Mouse (Mus musculus): Measurements from ENCODE around the gene Rps9.
"Not testable (repeated sequence)": the region's sequence is repeated elsewhere in the genome, so short reads cannot be mapped to it uniquely, and the experiment has no call there.

Gene Rps9

GRCm38 (mm10) chr7:3703879-3704441, at the start of gene Rps9:
TSS of gene Rps9 (plus strand) at chr7:3703993.
- peak; percentile 98 for DNase-seq (ENCODE audit: low spot score)

- DNase-seq (ENCODE audit: low spot score), result no peak
These were observed 46.8 kb upstream of the Rps9 start for GRCm38 (mm10) chr7:3656966-3657365.

- DNase-seq (ENCODE audit: low spot score), result no peak
These were observed 45.2 kb upstream of the Rps9 start for GRCm38 (mm10) chr7:3658578-3658977.

- peak; percentile 28 for DNase-seq (ENCODE audit: low spot score)
These were observed 39.1 kb upstream of the Rps9 start for GRCm38 (mm10) chr7:3664524-3665214.

- peak; percentile 99 for DNase-seq (ENCODE audit: low spot score)
These were observed 38.3 kb upstream of the Rps9 start, which contains the start of gene Leng1 for GRCm38 (mm10) chr7:3665215-3666114. TSS of gene Leng1 (minus strand) at chr7:3665840.

- no peak for DNase-seq (ENCODE audit: low spot score)
These were observed 36.8 kb upstream of the Rps9 start for GRCm38 (mm10) chr7:3666921-3667391.

- DNase-seq (ENCODE audit: low spot score), result peak; percentile 82
These were observed 29.1 kb upstream of the Rps9 start for GRCm38 (mm10) chr7:3674507-3675227.

- no peak for DNase-seq (ENCODE audit: low spot score)
These were observed 28.6 kb upstream of the Rps9 start for GRCm38 (mm10) chr7:3675228-3675548.

- DNase-seq (ENCODE audit: low spot score), result no peak
These were observed 27.4 kb upstream of the Rps9 start for GRCm38 (mm10) chr7:3676371-3676770.

- DNase-seq (ENCODE audit: low spot score), result peak; percentile 68
These were observed 26.5 kb upstream of the Rps9 start, which contains the start of gene Tmc4 for GRCm38 (mm10) chr7:3677342-3677741. TSS of gene Tmc4 (minus strand) at chr7:3677553.

GRCm38 (mm10) chr7:3683908-3684550, 19.8 kb upstream of the Rps9 start:
- DNase-seq (ENCODE audit: low spot score), result no peak

GRCm38 (mm10) chr7:3684698-3685097, 19.1 kb upstream of the Rps9 start:
- no peak for DNase-seq (ENCODE audit: low spot score)

- no peak for DNase-seq (ENCODE audit: low spot score)
These were observed 18.2 kb upstream of the Rps9 start for GRCm38 (mm10) chr7:3685400-3686187.

- no peak for DNase-seq (ENCODE audit: low spot score)
These were observed 11.9 kb upstream of the Rps9 start for GRCm38 (mm10) chr7:3691919-3692318.

GRCm38 (mm10) chr7:3692382-3692986, 11.3 kb upstream of the Rps9 start, which contains the start of gene Tsen34:
TSS of gene Tsen34 (plus strand) at chr7:3692863.
- no peak for DNase-seq (ENCODE audit: low spot score)

- DNase-seq (ENCODE audit: low spot score), result peak; percentile 98
These were observed 10.6 kb upstream of the Rps9 start, which contains the start of gene Mboat7 for GRCm38 (mm10) chr7:3692987-3693808. TSS of gene Mboat7 (minus strand) at chr7:3693523.

- no peak for DNase-seq (ENCODE audit: low spot score)
These were observed 10.1 kb upstream of the Rps9 start for GRCm38 (mm10) chr7:3693809-3694075.

- DNase-seq (ENCODE audit: low spot score), result peak; percentile 84
These were observed 9.5 kb upstream of the Rps9 start for GRCm38 (mm10) chr7:3694076-3694948.

- DNase-seq (ENCODE audit: low spot score), result not testable (repeated sequence)
These were observed 8.9 kb upstream of the Rps9 start for GRCm38 (mm10) chr7:3694949-3695305.

Data from lung, postnatal 25 days (tissue).